Mouse (Mus musculus) forebrain, embryonic 10.5 days (tissue): Measurements from ENCODE around the gene Tmem214. TPM values are rescaled to one million over a fixed set of nuclear protein-coding genes. Genes with fewer than 3 reads are reported as not detected.

ENCODE experiments used
- DNase-seq: peaks from one replicate; pipeline ENCODE4 v3.0.0-alpha.2; 2017; ENCODE audit warnings: low spot score; ENCODE audit errors: extremely low spot score
- H3K27ac ChIP-seq: fragments of 300-500 bp; sonication (generic); 2 replicates; pipeline ENCODE4 v1.5.1; 2016; ENCODE audit warnings: mild to moderate bottlenecking
- H3K27me3 ChIP-seq: fragments of 300-500 bp; sonication (generic); 2 replicates; pipeline ENCODE4 v1.6.1; 2016; ENCODE audit warnings: mild to moderate bottlenecking; ENCODE audit not compliant: poor library complexity, severe bottlenecking
- H3K36me3 ChIP-seq: fragments of 300-500 bp; sonication (generic); replicated peaks from 2 replicates; pipeline ENCODE4 v1.6.1; 2016; ENCODE audit warnings: mild to moderate bottlenecking, moderate library complexity
- H3K4me1 ChIP-seq: fragments of 300-500 bp; sonication (generic); 2 replicates; pipeline ENCODE4 v1.6.1; 2016
- H3K4me3 ChIP-seq: fragments of 300-500 bp; sonication (generic); 2 replicates; pipeline ENCODE4 v1.5.1; 2016; ENCODE audit warnings: mild to moderate bottlenecking, moderate library complexity
- H3K9me3 ChIP-seq: fragments of 300-500 bp; sonication (generic); 2 replicates; pipeline ENCODE4 v1.6.1; 2016; ENCODE audit warnings: mild to moderate bottlenecking, moderate library complexity
- WGBS: fragments of 180-500 bp; shearing (Covaris S2); methylation state at CpG from one replicate; pipeline ENCODE4 v1.1.7; 2016; 5-methylcytosine and 5-hydroxymethylcytosine counted together
- polyA plus RNA-seq: library from polyadenylated mRNA; unstranded; fragments of >200 nt; fragmentation: Nextera tagmentation; extraction: Ambion mirVana; gene quantifications from 2 replicates; pipeline ENCODE4 v1.2.1, GENCODE M21; 2016

The Tmem214 gene
- polyA plus RNA-seq, 1 experiment from 2014 or later = 62.3 TPM

DNA sequence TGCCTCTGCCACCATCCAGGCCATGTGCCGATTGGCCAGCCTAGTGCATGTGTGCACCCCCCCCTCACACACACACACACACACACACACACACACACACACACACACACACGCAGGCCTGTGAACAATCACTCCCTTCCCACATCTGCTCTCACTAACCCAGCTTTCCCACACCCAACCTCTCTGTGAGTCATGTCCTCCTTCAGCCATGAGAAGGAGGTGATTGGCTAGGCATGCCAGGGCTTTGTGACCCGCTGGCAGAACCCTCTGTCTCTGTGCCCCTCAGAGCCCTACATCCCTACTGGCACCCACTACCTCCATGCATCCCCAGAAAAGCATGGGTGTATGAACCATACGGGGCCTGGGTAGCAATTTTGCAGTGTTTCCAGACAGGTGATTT lies 14.3 kb upstream of the Tmem214 start:
- no peak overlapping the region for H3K27ac ChIP-seq
- no peaks in the 10 kb centered on the region for H3K36me3 ChIP-seq
- no peak for DNase-seq
- no peak overlapping the region for H3K4me3 ChIP-seq
- 94% methylated on average over 4 of the region's 4 CpGs for WGBS
- no peaks in the 10 kb centered on the region for H3K9me3 ChIP-seq
- H3K4me1 ChIP-seq = peaks cover 10% of the 10 kb centered on the region
- no peaks in the 10 kb centered on the region for H3K27me3 ChIP-seq

DNA sequence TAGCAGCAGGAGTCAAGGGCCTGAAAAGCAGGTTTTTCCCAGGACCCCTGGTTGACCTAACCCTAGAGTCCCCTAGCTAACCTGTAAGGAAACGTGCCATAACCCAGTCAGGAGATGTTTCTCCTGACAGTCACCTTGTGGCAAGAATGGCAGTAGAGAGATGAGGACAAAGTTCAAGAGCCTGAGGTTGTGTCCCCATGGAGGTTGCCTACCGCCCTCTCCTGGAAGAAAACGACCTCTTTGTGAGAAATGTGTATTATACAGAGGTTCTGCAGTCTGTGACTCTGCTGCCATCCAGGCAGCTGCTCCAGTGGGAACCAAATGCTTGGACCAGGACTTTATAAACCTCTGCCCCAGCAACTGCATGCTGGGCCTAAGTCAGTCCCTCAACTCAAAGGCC lies 12.1 kb upstream of the Tmem214 start:
- whole genome bisulfite sequencing = 52% methylated on average over 3 of the region's 3 CpGs
- Histone ChIP-seq H3K9me3 (peaks cover 7% of the 10 kb centered on the region; the same call in 1 of the 2 replicates), H3K27me3 (no peaks in the 10 kb centered on the region), H3K4me1 (peaks cover 2% of the 10 kb centered on the region; the same call in 1 of the 2 replicates), H3K27ac (no peak overlapping the region), H3K4me3 (no peak overlapping the region), H3K36me3 (no peaks in the 10 kb centered on the region)
- DNase-seq = no peak

DNA sequence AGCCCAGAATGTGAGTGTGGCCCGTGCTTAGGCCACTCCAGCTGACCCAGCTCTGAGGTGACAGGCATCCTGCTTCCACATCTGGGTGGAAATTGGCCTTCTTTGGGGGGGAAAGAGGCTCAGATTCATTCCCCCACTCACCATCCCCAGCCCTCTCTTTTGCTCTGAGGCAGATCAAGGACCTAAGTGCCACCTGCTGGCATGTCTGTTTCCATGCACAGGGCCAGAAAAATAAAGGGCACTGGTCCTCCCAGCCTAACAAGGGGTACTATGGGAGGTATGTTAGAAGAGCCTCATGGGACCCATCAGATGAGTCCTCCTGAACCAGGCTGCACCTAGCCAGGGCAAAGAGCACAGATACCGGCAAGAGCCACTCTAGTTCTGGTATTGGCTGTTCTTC lies 11.7 kb upstream of the Tmem214 start:
- no peaks in the 10 kb centered on the region for H3K27me3 ChIP-seq
- no peak overlapping the region for H3K4me3 ChIP-seq
- H3K27ac ChIP-seq = no peak overlapping the region
- H3K36me3 ChIP-seq = no peaks in the 10 kb centered on the region
- no peaks in the 10 kb centered on the region for H3K4me1 ChIP-seq
- DNase-seq = no peak
- 89% methylated on average over 2 of the region's 2 CpGs for WGBS
- peaks cover 7% of the 10 kb centered on the region; the same call in 1 of the 2 replicates for H3K9me3 ChIP-seq

- peaks cover 39% of the 10 kb centered on the region for H3K36me3 ChIP-seq
- DNase-seq = no peak
- no peak overlapping the region for H3K4me3 ChIP-seq
- WGBS = 46% methylated on average over 4 of the region's 4 CpGs
- H3K9me3 ChIP-seq = peaks cover 7% of the 10 kb centered on the region; the same call in 1 of the 2 replicates
- H3K4me1 ChIP-seq = peaks cover under 1% of the 10 kb centered on the region
- H3K27me3 ChIP-seq = peaks cover 6% of the 10 kb centered on the region; the same call in 1 of the 2 replicates
- H3K27ac ChIP-seq = no peak overlapping the region
Observed at GRCm38 (mm10) chr5:30863852-30864251, 4.0 kb upstream of the Tmem214 start.

- WGBS = 48% methylated on average over 15 of the region's 15 CpGs
- no peak for DNase-seq
Observed at GRCm38 (mm10) chr5:30864322-30864721, 3.5 kb upstream of the Tmem214 start.

GRCm38 (mm10) chr5:30866871-30867270 lies 941 bp upstream of the Tmem214 start:
- no peak for DNase-seq
- Histone ChIP-seq H3K27ac (no peak overlapping the region), H3K4me1 (peaks cover 21% of the 10 kb centered on the region), H3K27me3 (peaks cover 6% of the 10 kb centered on the region; the same call in 1 of the 2 replicates), H3K9me3 (no peaks in the 10 kb centered on the region), H3K4me3 (no peak overlapping the region), H3K36me3 (peaks cover 50% of the 10 kb centered on the region)
- whole genome bisulfite sequencing = 92% methylated on average over 3 of the region's 3 CpGs

More at GRCm38 (mm10) chr5:30864322-30864721, 3.5 kb upstream of the Tmem214 start:
- Histone ChIP-seq H3K9me3 (peaks cover 7% of the 10 kb centered on the region; the same call in 1 of the 2 replicates), H3K27ac (no peak overlapping the region), H3K4me1 (peaks cover 4% of the 10 kb centered on the region), H3K36me3 (peaks cover 39% of the 10 kb centered on the region), H3K4me3 (no peak overlapping the region), H3K27me3 (peaks cover 6% of the 10 kb centered on the region; the same call in 1 of the 2 replicates)

- Histone ChIP-seq H3K36me3 (peaks cover 61% of the 10 kb centered on the region), H3K4me1 (peaks cover 21% of the 10 kb centered on the region), H3K4me3 (peak overlapping the region; percentile 90), H3K27ac (peak overlapping the region; percentile 93), H3K9me3 (no peaks in the 10 kb centered on the region), H3K27me3 (no peaks in the 10 kb centered on the region)
- peak; percentile 32 for DNase-seq
- WGBS = 23% methylated on average over 9 of the region's 9 CpGs
Observed at GRCm38 (mm10) chr5:30868981-30869380, 1.2 kb downstream of the Tmem214 start.

GRCm38 (mm10) chr5:30869405-30870130 lies 1.8 kb downstream of the Tmem214 start:
- Histone ChIP-seq H3K27me3 (no peaks in the 10 kb centered on the region), H3K4me3 (peak overlapping the region; percentile 90), H3K4me1 (peaks cover 21% of the 10 kb centered on the region), H3K36me3 (peaks cover 61% of the 10 kb centered on the region), H3K9me3 (no peaks in the 10 kb centered on the region), H3K27ac (peak overlapping the region; percentile 93)
- under 1% methylated on average over 63 of the region's 63 CpGs for WGBS
- DNase-seq = peak; percentile 89

GRCm38 (mm10) chr5:30870131-30870406 lies 2.3 kb downstream of the Tmem214 start:
- Histone ChIP-seq H3K27me3 (no peaks in the 10 kb centered on the region), H3K4me1 (peaks cover 21% of the 10 kb centered on the region), H3K27ac (peak overlapping the region; percentile 93), H3K36me3 (peaks cover 61% of the 10 kb centered on the region), H3K4me3 (peak overlapping the region; percentile 90), H3K9me3 (no peaks in the 10 kb centered on the region)
- 30% methylated on average over 2 of the region's 2 CpGs for WGBS
- no peak for DNase-seq

- Histone ChIP-seq H3K27ac (no peak overlapping the region), H3K4me3 (no peak overlapping the region), H3K36me3 (peaks cover 71% of the 10 kb centered on the region), H3K27me3 (no peaks in the 10 kb centered on the region), H3K4me1 (peaks cover 21% of the 10 kb centered on the region), H3K9me3 (no peaks in the 10 kb centered on the region)
- WGBS = 95% methylated on average over 9 of the region's 9 CpGs
- no peak for DNase-seq
Observed at GRCm38 (mm10) chr5:30872574-30872973, 4.8 kb downstream of the Tmem214 start.

DNA sequence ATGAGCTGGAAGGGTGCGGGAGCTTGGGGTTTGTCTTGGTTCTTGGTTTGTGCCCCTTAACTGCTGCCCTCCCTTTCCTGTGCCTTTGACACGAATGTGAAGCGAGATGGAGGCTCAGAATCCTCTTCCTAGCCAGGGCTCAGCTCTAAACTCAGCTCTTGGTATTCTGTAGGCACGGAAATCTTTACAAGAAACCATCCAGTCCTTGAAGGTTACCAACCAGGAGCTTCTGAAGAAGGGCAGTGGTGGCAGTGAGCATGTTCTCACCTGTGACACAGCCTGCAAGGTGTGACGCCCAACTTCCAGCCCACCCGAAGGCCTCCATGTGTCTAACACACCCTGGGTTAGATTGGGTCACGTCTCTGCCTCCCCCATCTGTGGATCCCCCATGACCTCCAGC lies 6.6 kb downstream of the Tmem214 start:
- H3K4me1 ChIP-seq = peaks cover 17% of the 10 kb centered on the region
- no peak for DNase-seq
- H3K9me3 ChIP-seq = no peaks in the 10 kb centered on the region
- WGBS = 91% methylated on average over 7 of the region's 7 CpGs
- no peak overlapping the region for H3K4me3 ChIP-seq
- H3K27ac ChIP-seq = no peak overlapping the region
- peaks cover 83% of the 10 kb centered on the region for H3K36me3 ChIP-seq
- no peaks in the 10 kb centered on the region for H3K27me3 ChIP-seq

DNA sequence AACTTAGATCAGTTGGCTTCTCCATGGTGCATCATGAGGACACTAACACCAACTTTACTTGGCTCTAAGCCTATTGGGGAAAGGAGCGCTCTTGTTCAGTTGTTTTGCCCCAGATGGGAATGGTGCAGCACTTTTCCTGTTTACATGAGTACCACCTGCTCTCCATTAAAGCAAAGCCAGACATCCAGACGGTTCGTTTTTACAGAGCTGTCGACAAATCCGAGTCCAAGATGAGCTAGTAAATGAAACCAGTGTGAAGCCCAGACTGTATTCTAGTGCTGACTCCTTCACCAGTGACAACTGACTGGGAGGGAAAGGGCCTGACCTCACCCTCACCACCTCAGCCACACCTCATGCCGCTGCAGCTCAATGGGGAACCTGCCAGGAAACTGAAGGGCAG lies 10.8 kb downstream of the Tmem214 start:
- H3K4me1 ChIP-seq = no peaks in the 10 kb centered on the region
- WGBS = 56% methylated on average over 6 of the region's 6 CpGs
- H3K36me3 ChIP-seq = peaks cover 52% of the 10 kb centered on the region
- H3K4me3 ChIP-seq = no peak overlapping the region
- DNase-seq = no peak
- H3K27ac ChIP-seq = no peak overlapping the region
- no peaks in the 10 kb centered on the region for H3K27me3 ChIP-seq
- H3K9me3 ChIP-seq = no peaks in the 10 kb centered on the region

DNA sequence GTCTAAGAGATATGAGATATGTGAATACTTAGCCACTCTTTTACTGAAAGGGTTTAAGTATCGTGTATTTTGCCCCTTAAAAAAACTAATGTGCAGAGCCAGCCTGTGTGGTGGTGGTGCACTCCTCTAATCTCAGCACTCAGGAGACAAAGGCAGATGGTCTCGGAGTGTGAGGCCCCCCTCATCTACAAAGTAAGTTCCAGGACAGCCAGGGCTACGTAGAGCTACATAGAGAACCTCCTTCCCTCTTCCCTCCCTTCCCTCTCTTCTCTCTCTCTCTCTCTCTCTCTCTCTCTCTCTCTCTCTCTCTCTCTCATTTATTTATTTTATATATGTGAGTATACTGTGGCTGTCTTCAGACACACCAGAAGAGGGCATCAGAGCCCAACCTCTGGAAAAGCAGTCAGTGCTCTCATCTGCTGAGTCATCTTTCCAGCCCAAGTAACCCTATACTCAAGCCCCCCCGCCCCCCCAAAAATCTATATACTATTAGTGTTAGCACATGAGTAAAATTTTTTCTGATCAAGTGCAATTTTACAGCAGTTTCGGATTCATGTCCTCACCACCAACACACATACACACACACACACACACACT lies 11.6 kb downstream of the Tmem214 start:
- Histone ChIP-seq H3K4me1 (no peaks in the 10 kb centered on the region), H3K36me3 (peaks cover 44% of the 10 kb centered on the region), H3K4me3 (no peak overlapping the region), H3K27me3 (no peaks in the 10 kb centered on the region), H3K27ac (no peak overlapping the region), H3K9me3 (no peaks in the 10 kb centered on the region)
- no peak for DNase-seq
- 84% methylated on average over 5 of the region's 5 CpGs for WGBS
